Mouse (Mus musculus): Measurements from ENCODE around the gene Trnau1ap. TPM values are rescaled to one million over a fixed set of nuclear protein-coding genes. Genes with fewer than 3 reads are reported as not detected.

The Trnau1ap gene
- total and polyA plus RNA-seq, 3 experiments: 22.8 to 40.2 (median 37.6) TPM

- Histone ChIP-seq H3K4me3 (ENCODE audit: low read depth, low read length) (no peak overlapping the region), H3K4me1 (ENCODE audit: insufficient read depth, low read depth, low read length) (peaks cover 45% of the 10 kb centered on the region), H3K27me3 (ENCODE audit: insufficient read depth, low read length) (no peaks in the 10 kb centered on the region), H3K36me3 (replicated peaks) (peaks cover 86% of the 10 kb centered on the region), H3K9me3 (replicated peaks) (no peaks in the 10 kb centered on the region)
- no peak for ATAC-seq (ENCODE audit: extremely low read depth, insufficient number of reproducible peaks, low FRiP score, poor library complexity, severe bottlenecking)
- TF ChIP-seq TAL1 (conservative IDR thresholded peaks at IDR 0.05; ENCODE audit: low read depth, low read length) (no peak), GATA1 (IDR thresholded peaks at IDR 0.05; ENCODE audit: borderline replicate concordance, low read length) (no peak), CTCF (IDR thresholded peaks at IDR 0.05; ENCODE audit: low read depth, low read length) (no peak), POLR2AphosphoS5 (IDR thresholded peaks at IDR 0.05; ENCODE audit: insufficient replicate concordance, low read depth, low read length) (no peak), GATA2 (IDR thresholded peaks at IDR 0.05; ENCODE audit: borderline replicate concordance, low read depth, low read length) (no peak)
- no peak for DNase-seq (ENCODE audit: low spot score)
Measured at GRCm38 (mm10) chr4:132331960-132332359, 2.6 kb upstream of the Trnau1ap start.

- Histone ChIP-seq H3K27me3 (ENCODE audit: insufficient read depth, low read length) (no peaks in the 10 kb centered on the region), H3K4me1 (ENCODE audit: insufficient read depth, low read depth, low read length) (peaks cover 36% of the 10 kb centered on the region), H3K9me3 (replicated peaks) (no peaks in the 10 kb centered on the region), H3K36me3 (replicated peaks) (peaks cover 85% of the 10 kb centered on the region), H3K4me3 (ENCODE audit: low read depth, low read length) (peak overlapping the region; percentile 80; the same call in 1 of the 2 replicates)
- TF ChIP-seq TAL1 (conservative IDR thresholded peaks at IDR 0.05; ENCODE audit: low read depth, low read length) (no peak), GATA2 (IDR thresholded peaks at IDR 0.05; ENCODE audit: borderline replicate concordance, low read depth, low read length) (no peak), CTCF (IDR thresholded peaks at IDR 0.05; ENCODE audit: low read depth, low read length) (no peak), GATA1 (IDR thresholded peaks at IDR 0.05; ENCODE audit: borderline replicate concordance, low read length) (no peak), POLR2AphosphoS5 (IDR thresholded peaks at IDR 0.05; ENCODE audit: insufficient replicate concordance, low read depth, low read length) (no peak)
- DNase-seq (ENCODE audit: low spot score) (no peak), ATAC-seq (ENCODE audit: extremely low read depth, insufficient number of reproducible peaks, low FRiP score, poor library complexity, severe bottlenecking) (no peak)
Measured at GRCm38 (mm10) chr4:132329835-132330354, 557 bp upstream of the Trnau1ap start.

- Histone ChIP-seq H3K4me1 (ENCODE audit: insufficient read depth, low read depth, low read length) (peaks cover 30% of the 10 kb centered on the region), H3K9me3 (replicated peaks) (no peaks in the 10 kb centered on the region), H3K27me3 (ENCODE audit: insufficient read depth, low read length) (no peaks in the 10 kb centered on the region), H3K36me3 (replicated peaks) (peaks cover 85% of the 10 kb centered on the region), H3K4me3 (ENCODE audit: low read depth, low read length) (peak overlapping the region; percentile 80)
- ATAC-seq (ENCODE audit: extremely low read depth, insufficient number of reproducible peaks, low FRiP score, poor library complexity, severe bottlenecking) (no peak), DNase-seq (ENCODE audit: low spot score) (no peak)
- no peak for TF ChIP-seq TAL1 (conservative IDR thresholded peaks at IDR 0.05; ENCODE audit: low read depth, low read length)
- no peak for TF ChIP-seq GATA2 (IDR thresholded peaks at IDR 0.05; ENCODE audit: borderline replicate concordance, low read depth, low read length)
- no peak for TF ChIP-seq POLR2AphosphoS5 (IDR thresholded peaks at IDR 0.05; ENCODE audit: insufficient replicate concordance, low read depth, low read length)
- TF ChIP-seq GATA1 (IDR thresholded peaks at IDR 0.05; ENCODE audit: borderline replicate concordance, low read length): no peak
- no peak for TF ChIP-seq CTCF (IDR thresholded peaks at IDR 0.05; ENCODE audit: low read depth, low read length)
Measured at GRCm38 (mm10) chr4:132328391-132328982, 851 bp downstream of the Trnau1ap start.

- TF ChIP-seq GATA2 (IDR thresholded peaks at IDR 0.05; ENCODE audit: borderline replicate concordance, low read depth, low read length): no peak
- Histone ChIP-seq H3K4me3 (ENCODE audit: low read depth, low read length) (no peak overlapping the region), H3K27me3 (ENCODE audit: insufficient read depth, low read length) (no peaks in the 10 kb centered on the region), H3K4me1 (ENCODE audit: insufficient read depth, low read depth, low read length) (peaks cover 26% of the 10 kb centered on the region), H3K9me3 (replicated peaks) (no peaks in the 10 kb centered on the region), H3K36me3 (replicated peaks) (peaks cover 82% of the 10 kb centered on the region)
- ATAC-seq (ENCODE audit: extremely low read depth, insufficient number of reproducible peaks, low FRiP score, poor library complexity, severe bottlenecking) (no peak), DNase-seq (ENCODE audit: low spot score) (no peak)
Measured at GRCm38 (mm10) chr4:132326481-132326880, 2.9 kb downstream of the Trnau1ap start.

- DNase-seq (ENCODE audit: low spot score): no peak
Measured at GRCm38 (mm10) chr4:132315711-132316110, 13.6 kb downstream of the Trnau1ap start.

DNA sequence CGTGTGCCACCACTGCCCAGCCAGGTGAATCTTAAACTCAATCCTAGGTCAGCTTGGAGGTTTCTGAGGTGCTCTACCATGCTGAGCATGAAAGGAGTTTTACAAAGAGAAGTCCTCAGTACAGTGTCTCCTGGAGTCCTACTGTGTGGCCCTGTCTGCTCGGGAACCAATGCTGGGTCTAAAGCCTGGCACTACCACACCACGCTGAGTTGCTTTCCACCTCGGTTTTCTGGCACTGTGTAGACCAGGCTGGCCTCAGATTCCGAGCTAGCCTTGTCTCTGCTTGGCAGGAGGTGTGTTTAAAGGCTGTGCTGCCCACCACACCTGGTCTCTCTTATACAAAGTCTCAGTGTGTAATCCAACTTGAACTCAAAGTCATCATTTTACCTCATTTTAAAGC, 16.7 kb downstream of the Trnau1ap start:
- no peak for ATAC-seq (ENCODE audit: extremely low read depth, insufficient number of reproducible peaks, low FRiP score, poor library complexity, severe bottlenecking)
- Histone ChIP-seq H3K9me3 (replicated peaks) (no peaks in the 10 kb centered on the region), H3K4me3 (ENCODE audit: low read depth, low read length) (no peak overlapping the region), H3K27me3 (ENCODE audit: insufficient read depth, low read length) (no peaks in the 10 kb centered on the region), H3K36me3 (replicated peaks) (peaks cover 70% of the 10 kb centered on the region), H3K4me1 (ENCODE audit: insufficient read depth, low read depth, low read length) (peaks cover 15% of the 10 kb centered on the region)
- no peak for DNase-seq (ENCODE audit: low spot score)
- TF ChIP-seq CTCF (IDR thresholded peaks at IDR 0.05; ENCODE audit: low read depth, low read length) (no peak), GATA1 (IDR thresholded peaks at IDR 0.05; ENCODE audit: borderline replicate concordance, low read length) (no peak), TAL1 (conservative IDR thresholded peaks at IDR 0.05; ENCODE audit: low read depth, low read length) (no peak), GATA2 (IDR thresholded peaks at IDR 0.05; ENCODE audit: borderline replicate concordance, low read depth, low read length) (no peak), POLR2AphosphoS5 (IDR thresholded peaks at IDR 0.05; ENCODE audit: insufficient replicate concordance, low read depth, low read length) (no peak)

More at GRCm38 (mm10) chr4:132315711-132316110, 13.6 kb downstream of the Trnau1ap start:
- no peak overlapping the region for H3K4me3 ChIP-seq (ENCODE audit: low read depth, low read length)
- no peaks in the 10 kb centered on the region for H3K27me3 ChIP-seq (ENCODE audit: insufficient read depth, low read length)
- H3K9me3 ChIP-seq (replicated peaks): no peaks in the 10 kb centered on the region
- peaks cover 6% of the 10 kb centered on the region for H3K4me1 ChIP-seq (ENCODE audit: insufficient read depth, low read depth, low read length)
- ATAC-seq (ENCODE audit: extremely low read depth, insufficient number of reproducible peaks, low FRiP score, poor library complexity, severe bottlenecking): no peak
- H3K36me3 ChIP-seq (replicated peaks): peaks cover 81% of the 10 kb centered on the region
- TF ChIP-seq CTCF (IDR thresholded peaks at IDR 0.05; ENCODE audit: low read depth, low read length) (no peak), GATA1 (IDR thresholded peaks at IDR 0.05; ENCODE audit: borderline replicate concordance, low read length) (no peak), TAL1 (conservative IDR thresholded peaks at IDR 0.05; ENCODE audit: low read depth, low read length) (no peak), POLR2AphosphoS5 (IDR thresholded peaks at IDR 0.05; ENCODE audit: insufficient replicate concordance, low read depth, low read length) (no peak), GATA2 (IDR thresholded peaks at IDR 0.05; ENCODE audit: borderline replicate concordance, low read depth, low read length) (no peak)
